Mouse (Mus musculus) layer of hippocampus, adult 9-11 months (tissue): ENCODE measurements around the gene Ralgps1.

ENCODE experiments used
- DNase-seq: peaks from one replicate; pipeline ENCODE4 v3.0.0; 2022

Gene Ralgps1

GRCm38 (mm10) chr2:33370777-33371647 is at the start of gene Ralgps1:
Gene Ralgps1, minus strand, starts transcription at chr2:33371486.
- peak; percentile 98 for DNase-seq

GRCm38 (mm10) chr2:33417454-33417853 is 46.2 kb upstream of the Ralgps1 start:
- no peak for DNase-seq

- no peak for DNase-seq
Measured at GRCm38 (mm10) chr2:33414019-33414418, 42.7 kb upstream of the Ralgps1 start.

GRCm38 (mm10) chr2:33412111-33412510 is 40.8 kb upstream of the Ralgps1 start:
- DNase-seq, result no peak

- no peak for DNase-seq
Measured at GRCm38 (mm10) chr2:33403511-33404003, 32.3 kb upstream of the Ralgps1 start.

- no peak for DNase-seq
Measured at GRCm38 (mm10) chr2:33402638-33403037, 31.4 kb upstream of the Ralgps1 start.

- peak; percentile 65 for DNase-seq
Measured at GRCm38 (mm10) chr2:33402236-33402635, 30.9 kb upstream of the Ralgps1 start.

GRCm38 (mm10) chr2:33401217-33401616 is 29.9 kb upstream of the Ralgps1 start:
- DNase-seq, result no peak

GRCm38 (mm10) chr2:33400541-33400940 is 29.3 kb upstream of the Ralgps1 start:
- no peak for DNase-seq

GRCm38 (mm10) chr2:33399091-33399490 is 27.8 kb upstream of the Ralgps1 start:
- no peak for DNase-seq

- DNase-seq, result no peak
Measured at GRCm38 (mm10) chr2:33397036-33397435, 25.8 kb upstream of the Ralgps1 start.

- no peak for DNase-seq
Measured at GRCm38 (mm10) chr2:33395053-33395452, 23.8 kb upstream of the Ralgps1 start.

- peak; percentile 74 for DNase-seq
Measured at GRCm38 (mm10) chr2:33393951-33394635, 22.8 kb upstream of the Ralgps1 start.

- no peak for DNase-seq
Measured at GRCm38 (mm10) chr2:33393021-33393420, 21.7 kb upstream of the Ralgps1 start.

- DNase-seq, result no peak
Measured at GRCm38 (mm10) chr2:33371648-33372408, 542 bp upstream of the Ralgps1 start.

GRCm38 (mm10) chr2:33370276-33370776 is 960 bp downstream of the Ralgps1 start:
- DNase-seq, result no peak

GRCm38 (mm10) chr2:33369453-33369852 is 1.8 kb downstream of the Ralgps1 start:
- no peak for DNase-seq

GRCm38 (mm10) chr2:33368486-33368885 is 2.8 kb downstream of the Ralgps1 start:
- DNase-seq, result no peak

GRCm38 (mm10) chr2:33365703-33366471 is 5.4 kb downstream of the Ralgps1 start:
- DNase-seq, result peak; percentile 84

GRCm38 (mm10) chr2:33364656-33365055 is 6.6 kb downstream of the Ralgps1 start:
- no peak for DNase-seq

GRCm38 (mm10) chr2:33363890-33364289 is 7.4 kb downstream of the Ralgps1 start:
- no peak for DNase-seq

GRCm38 (mm10) chr2:33361139-33361716 is 10.1 kb downstream of the Ralgps1 start:
- no peak for DNase-seq
